Mouse (Mus musculus) T-helper 1 cell (primary cell): ENCODE results near the gene Gngt2.

Source experiments
- in situ Hi-C: fragments of 300-600 bp; cut with MboI, MseI; formaldehyde crosslinking; loops from one replicate; pipeline ENCODE4 v1.15.1; 2025; ENCODE audit warnings: high pct_unique_total_duplicates

Gngt2 gene

GRCm38 (mm10) chr11:95826317-95827167, 10.5 kb upstream of the Gngt2 start:
- in situ Hi-C loops, result no loop called here

DNA sequence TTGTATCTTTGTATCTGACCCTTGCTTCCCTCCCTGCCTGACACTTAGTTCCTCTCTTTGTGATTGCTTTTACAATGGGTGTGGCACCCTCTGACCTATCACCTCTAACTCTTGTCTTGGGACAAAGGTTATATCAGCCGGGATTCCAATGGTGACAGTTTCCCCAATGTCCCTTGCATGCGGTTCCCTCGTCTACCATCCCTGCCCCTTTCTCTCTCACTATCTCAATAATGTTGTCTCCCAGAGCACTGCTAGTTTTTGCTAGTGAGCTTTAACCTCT, 9.9 kb upstream of the Gngt2 start:
- in situ Hi-C loops, result no loop called here

GRCm38 (mm10) chr11:95827464-95828085, 9.4 kb upstream of the Gngt2 start:
- in situ Hi-C loops, result no loop called here

DNA sequence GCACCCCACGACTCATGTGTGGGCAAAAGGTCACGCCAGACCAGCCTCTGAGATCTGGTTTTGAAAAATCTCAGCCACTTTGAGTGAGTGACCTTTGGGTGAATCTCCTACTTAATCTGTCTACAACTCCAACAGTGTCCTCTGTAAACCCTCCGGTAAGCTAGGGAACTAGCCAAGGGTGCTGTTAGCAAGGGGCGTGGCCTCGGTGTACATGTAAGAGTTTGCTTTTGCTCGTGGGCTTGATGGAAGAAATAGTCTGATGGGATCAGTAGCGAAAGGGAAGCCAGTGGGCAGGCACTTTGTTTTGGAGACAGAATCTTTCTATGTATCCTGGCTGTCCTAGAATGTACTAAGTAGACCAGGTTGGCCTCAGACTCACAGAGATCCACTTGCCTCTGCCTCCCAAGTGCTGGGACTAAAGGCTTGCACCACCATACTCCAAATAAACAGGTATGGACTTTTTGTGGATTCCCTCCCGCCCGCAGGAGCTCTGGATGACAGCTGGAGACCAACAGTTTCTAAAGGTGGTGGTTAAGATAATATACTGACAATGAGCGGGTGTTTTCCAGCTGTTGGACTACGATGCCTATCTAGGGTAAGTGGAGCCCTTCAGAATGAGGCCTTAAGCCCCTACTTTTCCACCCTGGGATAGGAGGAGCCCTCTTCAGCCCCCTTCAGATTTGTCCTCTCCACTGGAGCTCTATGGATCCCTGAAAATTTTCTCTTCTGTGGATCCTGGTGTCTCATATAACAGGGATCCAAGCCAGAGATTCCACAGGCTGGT, 8.6 kb upstream of the Gngt2 start:
- in situ Hi-C loops, result no loop called here

DNA sequence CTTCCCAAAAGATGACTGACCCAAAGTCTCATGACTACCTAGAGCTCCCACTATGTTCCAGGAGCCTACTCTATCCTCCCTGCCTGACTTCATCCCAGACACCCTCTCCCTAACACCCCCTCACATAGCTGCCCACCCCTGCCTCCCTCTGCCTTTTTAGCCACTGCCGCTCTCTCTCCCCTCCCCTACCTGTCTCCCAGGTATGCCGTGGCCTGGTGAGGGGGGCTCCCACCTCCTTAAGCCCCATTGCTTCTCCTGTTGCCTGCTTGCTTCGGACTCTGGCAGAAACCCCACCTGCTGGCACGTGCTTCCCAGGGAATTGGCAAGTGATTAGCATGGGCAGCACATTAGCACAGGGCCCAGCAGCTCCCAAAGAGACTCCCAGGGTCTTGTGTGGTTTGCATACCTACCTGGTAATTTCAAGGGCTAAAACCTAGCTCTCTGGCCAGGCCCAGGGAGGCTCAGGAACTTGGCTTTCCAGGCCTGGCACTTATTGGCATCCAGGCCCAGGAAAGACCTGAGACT, 7.4 kb upstream of the Gngt2 start:
- in situ Hi-C loops, result no loop called here

- in situ Hi-C loops, result no loop called here
Measured at GRCm38 (mm10) chr11:95830411-95831275, 6.4 kb upstream of the Gngt2 start.

DNA sequence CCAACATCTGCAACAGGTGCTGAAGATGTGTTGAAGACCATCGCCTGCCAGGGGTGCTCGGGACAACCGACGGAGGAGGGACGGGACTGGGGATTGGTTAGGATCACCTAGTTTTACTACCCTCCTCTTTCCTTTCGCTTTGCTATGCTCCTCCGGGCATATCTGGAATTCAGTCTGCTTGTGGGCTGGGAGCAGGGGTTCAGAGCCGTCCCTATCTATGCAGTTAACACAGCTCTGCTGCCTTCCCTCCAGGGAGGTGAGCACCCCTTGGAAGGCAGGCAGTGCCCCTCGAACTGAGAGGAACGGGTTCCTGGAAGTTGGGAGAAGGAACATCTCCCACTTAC, 5.8 kb upstream of the Gngt2 start:
- in situ Hi-C loops, result no loop called here

GRCm38 (mm10) chr11:95831641-95832040, 5.4 kb upstream of the Gngt2 start:
- in situ Hi-C loops, result no loop called here

DNA sequence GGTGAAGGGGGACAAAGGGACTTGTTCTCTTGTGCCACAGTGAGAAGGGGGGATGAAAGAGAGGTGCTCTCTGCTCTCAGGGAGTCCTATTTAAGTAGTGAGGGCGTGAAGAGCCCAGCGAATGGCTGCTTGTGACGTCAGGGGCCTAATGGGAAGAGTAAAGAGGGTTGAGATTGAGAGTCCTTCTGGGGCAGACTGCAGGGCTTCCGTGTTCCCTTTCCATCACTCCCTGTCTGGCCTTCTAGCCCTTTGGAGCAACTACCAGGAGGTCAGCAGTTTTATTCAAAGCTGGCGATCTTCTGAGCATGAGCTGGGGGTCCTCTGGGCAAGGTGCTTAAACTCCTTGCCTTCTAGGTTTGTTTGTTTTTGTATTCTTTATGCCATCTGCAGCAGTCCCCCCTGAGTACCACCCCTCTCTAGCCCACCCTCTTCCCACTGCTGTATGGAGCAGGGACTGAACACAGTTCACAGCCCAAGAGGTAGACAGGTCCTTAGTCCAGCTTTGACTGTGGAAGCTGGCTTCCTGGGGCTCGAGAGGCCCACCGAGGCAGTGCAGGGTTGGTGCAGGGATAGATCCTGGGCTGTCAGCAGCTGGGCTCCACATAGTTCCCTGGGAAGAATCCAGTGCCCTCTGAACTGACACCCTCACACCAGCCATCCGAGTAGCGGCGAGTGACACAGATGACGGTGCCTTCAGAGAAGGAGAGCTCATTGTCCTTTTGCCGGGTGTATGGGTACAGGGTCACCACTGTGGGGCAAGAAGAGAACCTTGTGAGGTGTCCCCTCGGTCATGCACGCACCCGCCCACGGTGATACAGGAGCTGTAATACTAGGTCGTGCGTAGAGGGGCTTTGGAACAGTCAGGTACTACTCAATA, 4.6 kb upstream of the Gngt2 start:
- in situ Hi-C loops, result no loop called here

DNA sequence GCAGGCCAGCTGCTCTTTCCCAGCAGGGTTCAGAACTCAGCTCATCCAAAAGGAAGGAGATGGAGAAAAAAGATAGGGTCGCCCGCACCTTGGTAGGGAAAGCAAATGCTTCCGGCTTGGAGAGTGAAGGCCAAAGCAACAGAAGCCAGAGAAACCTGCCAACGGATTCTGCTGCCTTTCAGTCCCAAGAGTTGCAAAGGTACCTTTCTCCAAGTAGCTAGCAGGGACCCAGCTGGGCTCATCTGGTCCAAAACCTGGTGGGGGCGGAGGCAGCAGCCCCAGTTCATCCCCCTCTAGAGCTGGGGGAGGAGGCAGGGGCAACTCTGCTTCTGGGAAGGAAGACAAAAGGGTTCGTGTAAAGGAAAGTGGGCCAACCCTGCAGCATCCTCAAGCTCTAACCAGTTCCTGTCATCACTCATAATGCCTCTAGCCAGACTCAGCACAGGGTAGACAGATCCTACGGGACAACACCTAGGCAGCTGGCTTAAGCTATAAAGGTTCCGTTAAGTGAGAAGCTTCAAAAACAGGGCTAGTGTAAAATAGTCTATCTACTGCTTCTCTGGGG, 3.9 kb upstream of the Gngt2 start:
- in situ Hi-C loops, result no loop called here

- in situ Hi-C loops, result no loop called here
Measured at GRCm38 (mm10) chr11:95833631-95834142, 3.3 kb upstream of the Gngt2 start.

DNA sequence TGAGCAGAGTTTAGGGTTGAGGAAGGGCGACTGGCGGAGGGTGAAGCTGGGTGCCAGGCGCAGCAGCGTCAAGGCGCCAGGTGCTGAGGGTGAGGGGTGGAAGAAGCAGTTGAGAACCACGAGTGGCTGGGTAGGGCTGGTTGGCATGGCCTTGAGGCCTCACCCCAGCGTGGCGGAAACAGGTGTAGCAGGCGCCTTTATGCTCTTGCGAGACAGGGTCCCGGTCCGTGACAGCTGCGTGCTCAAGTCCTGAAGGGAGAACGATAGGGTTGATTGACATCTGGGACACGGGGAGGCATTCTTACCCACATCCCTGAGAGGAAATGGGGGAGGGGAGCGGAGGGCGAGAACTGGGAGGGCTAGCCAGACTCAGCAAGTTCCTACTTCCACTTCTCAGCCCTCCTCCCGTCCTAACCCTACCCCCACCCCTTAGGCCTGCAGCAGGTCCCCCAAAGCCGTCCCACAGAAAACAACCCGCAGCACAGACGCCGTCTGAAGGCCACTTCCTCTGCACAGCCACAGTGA, 2.8 kb upstream of the Gngt2 start:
- in situ Hi-C loops, result no loop called here

DNA sequence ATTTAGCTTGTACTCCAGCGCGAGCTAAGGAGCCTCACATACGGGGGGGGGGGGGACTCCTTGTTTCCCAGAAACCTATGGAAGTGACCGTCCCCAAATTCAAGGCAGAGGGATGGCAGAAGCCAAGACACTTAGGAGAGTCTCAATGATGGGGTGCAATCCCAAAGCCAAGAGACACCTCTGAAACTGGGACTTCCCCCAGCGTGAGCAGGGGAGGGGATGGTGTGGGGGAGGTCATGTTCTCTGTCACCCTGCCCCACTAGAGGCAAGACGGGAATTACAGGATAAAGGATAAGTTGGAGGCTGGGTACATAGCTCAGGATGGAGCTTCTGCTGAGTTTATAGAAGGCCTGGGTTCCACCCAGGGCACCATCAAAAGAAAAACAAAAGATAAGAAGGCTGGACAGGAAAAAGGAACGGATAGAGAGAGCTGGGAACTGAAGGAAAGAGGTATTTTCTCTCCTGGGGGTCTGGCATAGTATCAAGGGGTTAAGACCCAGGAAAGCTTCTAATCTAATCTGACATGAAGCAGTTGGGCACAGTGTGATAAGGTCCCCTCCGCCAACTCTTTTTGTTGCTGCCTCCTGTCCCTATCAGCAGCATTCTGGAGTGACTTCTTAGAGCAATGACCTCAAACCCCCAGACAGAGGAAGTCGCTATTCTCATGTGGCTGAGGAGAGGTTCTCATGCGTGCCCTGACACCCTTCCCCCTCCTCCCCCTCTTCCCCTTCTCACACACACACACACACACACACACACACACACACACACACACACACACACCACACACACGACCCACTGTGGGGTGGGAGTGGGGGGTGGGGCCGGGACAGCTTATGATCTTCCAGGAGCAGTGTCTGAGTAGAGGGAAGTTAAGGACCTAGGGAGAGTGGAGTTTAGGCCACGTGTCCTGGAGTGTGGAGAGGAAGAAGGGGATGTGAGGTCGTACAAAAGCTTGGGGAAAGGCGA, 2.0 kb upstream of the Gngt2 start:
- in situ Hi-C loops, result no loop called here

GRCm38 (mm10) chr11:95835832-95836231, 1.2 kb upstream of the Gngt2 start:
- in situ Hi-C loops, result no loop called here

GRCm38 (mm10) chr11:95836433-95836832, 583 bp upstream of the Gngt2 start:
- in situ Hi-C loops, result no loop called here

- in situ Hi-C loops, result no loop called here
Measured at GRCm38 (mm10) chr11:95838598-95838997, 1.6 kb downstream of the Gngt2 start.

- in situ Hi-C loops, result no loop called here
Measured at GRCm38 (mm10) chr11:95838999-95839868, 2.2 kb downstream of the Gngt2 start.
